ENCODE assay signal across 7 mouse cellular contexts in genomic region chr2:12388569-12388968, GRCm38 (mm10).
"Had no signal": no experiment of that assay in that cellular context is flagged by ENCODE, and none has a peak within 500 bp of the region (broad histone marks: within the 10 kb centered on the region; RNA-seq: fewer than 3 reads in every experiment).

No protein-coding gene starts in this region.

- H3K4me1 ChIP-seq: limb, embryonic 15.5 days; midbrain, embryonic 10.5 days; neural tube, embryonic 13.5 days had no signal

- H3K27me3 ChIP-seq: limb, embryonic 15.5 days; neural tube, embryonic 13.5 days had no signal

- H3K27ac ChIP-seq: kidney, postnatal 0 days; limb, embryonic 15.5 days; midbrain, embryonic 10.5 days; neural tube, embryonic 13.5 days had no signal

- H3K4me3 ChIP-seq: limb, embryonic 15.5 days; midbrain, embryonic 10.5 days; neural tube, embryonic 13.5 days had no signal

- H3K9me3 ChIP-seq: limb, embryonic 15.5 days; midbrain, embryonic 10.5 days; neural tube, embryonic 13.5 days had no signal

- H3K4me2 ChIP-seq: limb, embryonic 15.5 days; neural tube, embryonic 13.5 days had no signal

- DNase-seq: kidney, adult 11 months; left cerebral cortex, postnatal 4 days; right cerebral cortex, postnatal 25 days had no signal

- H3K9ac ChIP-seq: limb, embryonic 15.5 days; neural tube, embryonic 13.5 days had no signal
